Mouse (Mus musculus): ENCODE measurements around the gene Usp38.

DNA sequence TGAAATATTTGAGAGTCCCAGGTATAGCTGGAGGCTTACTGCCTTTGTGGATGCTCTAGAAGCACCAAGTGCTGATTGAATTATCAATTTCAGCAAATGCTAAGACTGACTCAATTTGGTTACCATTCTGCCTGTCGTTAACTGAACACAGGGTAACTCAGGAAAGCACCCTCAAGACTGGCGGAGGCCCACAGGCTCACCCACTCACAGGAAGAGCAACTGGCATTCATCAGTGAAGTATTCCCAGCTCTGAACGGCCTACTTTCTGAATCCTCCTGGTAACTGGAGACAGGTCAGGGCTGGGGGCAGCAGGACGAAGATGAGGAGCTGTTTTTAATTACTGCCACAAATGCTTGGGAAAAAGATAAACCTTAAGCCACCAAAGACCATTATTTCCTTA, 34.7 kb downstream of the Usp38 start:
- no peak for TF ChIP-seq EP300 (IDR thresholded peaks at IDR 0.05; ENCODE audit: low read depth)
- no peak for TF ChIP-seq CTCF (IDR thresholded peaks at IDR 0.05; ENCODE audit: low read depth)

Data from liver, postnatal 0 days (tissue).